29 mouse cellular contexts compared by ENCODE assay signal in the genomic region with DNA sequence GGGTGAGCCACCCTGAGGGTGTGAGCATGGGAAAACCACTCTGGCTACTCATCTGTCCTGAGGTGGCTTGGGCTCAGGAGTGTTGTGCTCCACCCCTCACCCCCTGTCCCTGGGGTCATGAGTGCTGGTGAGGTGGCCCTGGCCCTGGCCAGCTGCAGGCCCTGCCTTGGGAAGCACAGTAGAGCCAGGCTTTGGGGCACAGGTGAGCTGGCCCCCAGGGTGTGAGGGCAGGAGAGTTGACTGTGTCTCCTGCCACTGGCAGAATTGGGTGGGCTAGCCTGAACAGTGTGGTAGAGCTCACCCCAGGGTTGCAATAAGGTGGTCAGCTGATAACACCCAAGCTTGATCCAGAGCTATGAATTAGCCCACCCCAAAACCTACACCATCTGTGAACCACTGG.
DNase-seq lines count a peak whose midpoint lies in the region; ATAC-seq and TF ChIP-seq lines count a peak whose summit lies in the region.
"Had no signal": no experiment of that assay in that cellular context is flagged by ENCODE, and none has a peak within 500 bp of the region (broad histone marks: within the 10 kb centered on the region; RNA-seq: fewer than 3 reads in every experiment).

No protein-coding gene starts in this region.

- H3K27me3 ChIP-seq in heart, embryonic 11.5 days (ENCODE audit: control insufficient read depth, insufficient read depth, low read length): no peaks in the 10 kb centered on the region
- H3K27me3 ChIP-seq in heart, adult 2 months (ENCODE audit: control insufficient read depth, insufficient read depth, low read length): no peaks in the 10 kb centered on the region
- no peaks in the 10 kb centered on the region for H3K27me3 ChIP-seq in neural tube, embryonic 11.5 days (ENCODE audit: control insufficient read depth, insufficient read depth, low read length)
- no peaks in the 10 kb centered on the region for H3K27me3 ChIP-seq in hindbrain, embryonic 12.5 days
- no peaks in the 10 kb centered on the region for H3K27me3 ChIP-seq in limb, embryonic 15.5 days
- H3K27me3 ChIP-seq: CH12.LX; heart, embryonic 15.5 days; neural tube, embryonic 12.5 days; Patski had no signal

- H3K36me3 ChIP-seq in heart, embryonic 11.5 days (ENCODE audit: control insufficient read depth, insufficient read depth, low read length): no peaks in the 10 kb centered on the region
- no peaks in the 10 kb centered on the region for H3K36me3 ChIP-seq in heart, adult 2 months (ENCODE audit: control insufficient read depth, insufficient read depth, low read length)
- H3K36me3 ChIP-seq in neural tube, embryonic 11.5 days (ENCODE audit: control insufficient read depth, insufficient read depth, low read length): no peaks in the 10 kb centered on the region
- no peaks in the 10 kb centered on the region for H3K36me3 ChIP-seq in hindbrain, embryonic 12.5 days
- no peaks in the 10 kb centered on the region for H3K36me3 ChIP-seq in limb, embryonic 15.5 days
- H3K36me3 ChIP-seq: G1E; heart, embryonic 15.5 days; limb, embryonic 12.5 days; liver, embryonic 13.5 days; neural tube, embryonic 12.5 days had no signal

- intact Hi-C loops in heart, adult 2 months (cut with DNase I): no loop called here

- peak; percentile 22; the same call in 1 of the 2 replicates for ATAC-seq in heart, embryonic 11.5 days (replicated peaks; ENCODE audit: insufficient number of reproducible peaks, low FRiP score, low TSS enrichment)
- ATAC-seq in neural tube, embryonic 11.5 days (ENCODE audit: insufficient read depth, low FRiP score, low TSS enrichment): 0 out of 2 replicates have a peak, but pooled peaks have one; percentile 9
- peak; percentile 33; the same call in 1 of the 2 replicates for ATAC-seq in hindbrain, embryonic 12.5 days (ENCODE audit: low FRiP score)
- ATAC-seq in limb, embryonic 15.5 days (ENCODE audit: insufficient number of reproducible peaks, low FRiP score, low TSS enrichment, low read depth): peak; percentile 30; the same call in 1 of the 2 replicates
- no peak for ATAC-seq in megakaryocyte progenitor cell, adult 5-6 weeks (replicated peaks; ENCODE audit: poor library complexity)
- ATAC-seq: forebrain, embryonic 14.5 days; Patski had no signal

- H3K9ac ChIP-seq in heart, embryonic 11.5 days (ENCODE audit: low read depth, low read length): no peak overlapping the region
- H3K9ac ChIP-seq in heart, adult 2 months (ENCODE audit: low read depth, low read length): no peak overlapping the region
- H3K9ac ChIP-seq in neural tube, embryonic 11.5 days (ENCODE audit: low read length): no peak overlapping the region
- H3K9ac ChIP-seq in hindbrain, embryonic 12.5 days: no peak overlapping the region
- no peak overlapping the region for H3K9ac ChIP-seq in limb, embryonic 15.5 days
- H3K9ac ChIP-seq: heart, embryonic 15.5 days; limb, embryonic 12.5 days; liver, embryonic 13.5 days; neural tube, embryonic 12.5 days had no signal

- H3K27ac ChIP-seq in heart, embryonic 11.5 days (ENCODE audit: low read depth, low read length): no peak overlapping the region
- H3K27ac ChIP-seq in heart, adult 2 months: no peak overlapping the region
- no peak overlapping the region for H3K27ac ChIP-seq in neural tube, embryonic 11.5 days (ENCODE audit: low read depth, low read length)
- no peak overlapping the region for H3K27ac ChIP-seq in hindbrain, embryonic 12.5 days
- no peak overlapping the region for H3K27ac ChIP-seq in limb, embryonic 15.5 days
- H3K27ac ChIP-seq: heart, embryonic 15.5 days; layer of hippocampus, adult 2 months; limb, embryonic 12.5 days; liver, embryonic 13.5 days; neural tube, embryonic 12.5 days had no signal

- H3K9me3 ChIP-seq in heart, embryonic 11.5 days (replicated peaks; ENCODE audit: control insufficient read depth, low read length): no peaks in the 10 kb centered on the region
- no peaks in the 10 kb centered on the region for H3K9me3 ChIP-seq in neural tube, embryonic 11.5 days (ENCODE audit: control insufficient read depth, low read length)
- no peaks in the 10 kb centered on the region for H3K9me3 ChIP-seq in hindbrain, embryonic 12.5 days (replicated peaks)
- H3K9me3 ChIP-seq in limb, embryonic 15.5 days: no peaks in the 10 kb centered on the region
- H3K9me3 ChIP-seq: heart, embryonic 15.5 days; limb, embryonic 12.5 days; liver, embryonic 13.5 days; neural tube, embryonic 12.5 days had no signal

- TF ChIP-seq EP300 in heart, adult 2 months (IDR thresholded peaks at IDR 0.05; ENCODE audit: insufficient read depth, low read depth, low read length): no peak

- H3K4me3 ChIP-seq in heart, embryonic 11.5 days (ENCODE audit: low read depth, low read length): no peak overlapping the region
- H3K4me3 ChIP-seq in heart, adult 2 months: no peak overlapping the region
- H3K4me3 ChIP-seq in neural tube, embryonic 11.5 days (ENCODE audit: low read depth, low read length): no peak overlapping the region
- H3K4me3 ChIP-seq in hindbrain, embryonic 12.5 days: no peak overlapping the region
- H3K4me3 ChIP-seq in limb, embryonic 15.5 days: no peak overlapping the region
- H3K4me3 ChIP-seq: heart, embryonic 15.5 days; layer of hippocampus, adult 2 months; limb, embryonic 12.5 days; liver, embryonic 13.5 days; neural tube, embryonic 12.5 days had no signal

- H3K4me1 ChIP-seq in heart, embryonic 11.5 days (ENCODE audit: control insufficient read depth, insufficient read depth, low read length): peaks cover under 1% of the 10 kb centered on the region
- peaks cover 3% of the 10 kb centered on the region; the same call in 1 of the 2 replicates for H3K4me1 ChIP-seq in heart, adult 2 months (ENCODE audit: control insufficient read depth, insufficient read depth, low read length)
- H3K4me1 ChIP-seq in neural tube, embryonic 11.5 days (ENCODE audit: control insufficient read depth, insufficient read depth, low read length): peaks cover 9% of the 10 kb centered on the region
- peaks cover 57% of the 10 kb centered on the region for H3K4me1 ChIP-seq in hindbrain, embryonic 12.5 days
- H3K4me1 ChIP-seq in limb, embryonic 15.5 days: peaks cover 7% of the 10 kb centered on the region

- no peak for TF ChIP-seq POLR2A in heart, adult 2 months (IDR thresholded peaks at IDR 0.05; ENCODE audit: insufficient read depth, low read depth, low read length)

- H3K4me2 ChIP-seq in heart, embryonic 11.5 days: no peak overlapping the region
- no peak overlapping the region for H3K4me2 ChIP-seq in neural tube, embryonic 11.5 days (ENCODE audit: low read depth)
- H3K4me2 ChIP-seq in hindbrain, embryonic 12.5 days (replicated peaks): no peak overlapping the region
- no peak overlapping the region for H3K4me2 ChIP-seq in limb, embryonic 15.5 days
- H3K4me2 ChIP-seq: heart, embryonic 15.5 days; limb, embryonic 12.5 days; liver, embryonic 13.5 days; neural tube, embryonic 12.5 days had no signal

- no peaks in the 10 kb centered on the region for H3K79me2 ChIP-seq in heart, adult 2 months (replicated peaks; ENCODE audit: control insufficient read depth, insufficient read depth, low read length)

- no peak for TF ChIP-seq CTCF in heart, adult 2 months (IDR thresholded peaks at IDR 0.05)

- no peak for DNase-seq in heart, adult 2 months
- DNase-seq in neural tube, embryonic 11.5 days (ENCODE audit: low spot score): no peak
- DNase-seq in neural tube, embryonic 10.5 days (ENCODE audit: extremely low spot score, low spot score): no peak
- no peak for DNase-seq in right cerebral cortex, postnatal 25 days
- DNase-seq: adrenal gland, adult 8-10 months; B cell, adult 2 months; cerebellum, adult 2 months; gastrocnemius, postnatal 10 days; heart, postnatal 36 days; kidney, adult 8-10 months; kidney, postnatal 14 days; layer of hippocampus, postnatal 36 days; liver, embryonic 13.5 days; lung, adult 2 months; lung, postnatal 14 days; right cerebral cortex, postnatal 4 days; thymus, postnatal 14 days had no signal
